Mouse (Mus musculus): ENCODE data around the gene Zmiz1.

DNA sequence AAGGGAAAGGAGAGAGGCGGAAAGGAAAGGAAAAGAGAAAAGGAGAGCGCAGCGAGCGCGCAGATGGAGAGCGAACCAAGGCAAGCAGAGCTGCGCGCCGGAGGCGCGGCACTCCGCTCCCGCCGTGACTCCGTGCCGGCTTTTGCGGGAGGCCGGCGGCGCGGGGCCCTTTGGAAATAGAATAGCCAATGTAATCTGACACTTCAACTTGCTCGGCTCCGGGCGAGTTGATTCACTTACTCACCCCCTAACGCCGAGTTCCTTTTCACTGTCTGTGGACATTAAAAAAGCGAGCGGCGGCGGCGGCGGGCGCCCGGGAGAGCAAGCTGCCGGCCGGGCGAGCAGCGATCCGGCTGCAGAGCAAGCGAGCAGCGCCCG is at the start of gene Zmiz1:
- TF ChIP-seq EP300 (IDR thresholded peaks at IDR 0.05; ENCODE audit: low read depth) (no peak), CTCF (IDR thresholded peaks at IDR 0.05; ENCODE audit: low read depth) (no peak)
